Mouse (Mus musculus) lung, postnatal 0 days (tissue): Measurements from ENCODE around the gene Wbp1.

Experiments used
- CTCF ChIP-seq: IDR thresholded peaks from 2 replicates; pipeline ENCODE4 v1.5.1; 2016; ENCODE audit warnings: antibody characterized with exemption, mild to moderate bottlenecking
- EP300 ChIP-seq: IDR thresholded peaks from 2 replicates; pipeline ENCODE4 v1.6.1; 2016; ENCODE audit warnings: antibody characterized with exemption, mild to moderate bottlenecking, control low read depth

- TF ChIP-seq CTCF (no peak), EP300 (no peak)
These were observed 40.7 kb upstream of the Wbp1 start for GRCm38 (mm10) chr6:83161921-83162641.
